Mouse (Mus musculus) embryonic facial prominence, embryonic 14.5 days (tissue): ENCODE measurements around the gene E030018B13Rik. TPM values are rescaled to one million over a fixed set of nuclear protein-coding genes. Genes with fewer than 3 reads are reported as not detected.

ENCODE experiments used
- ATAC-seq: fragments of 200-750 bp; cut with Nextera tagmentation; 2 replicates; pipeline ENCODE4 v1.8.0; 2017; ENCODE audit warnings: low read depth, moderate number of reproducible peaks, moderate TSS enrichment
- DNase-seq: peaks from one replicate; pipeline ENCODE4 v3.0.0-alpha.2; 2015; ENCODE audit warnings: low spot score
- H3K27ac ChIP-seq: fragments of 300-500 bp; sonication (generic); replicated peaks from 2 replicates; pipeline ENCODE4 v1.5.1; 2014; ENCODE audit warnings: low read depth, mild to moderate bottlenecking, low read length, moderate library complexity
- H3K27me3 ChIP-seq: fragments of 300-500 bp; sonication (generic); replicated peaks from 2 replicates; pipeline ENCODE4 v1.6.1; 2014; ENCODE audit warnings: low read length; ENCODE audit not compliant: control insufficient read depth, insufficient read depth
- H3K36me3 ChIP-seq: fragments of 300-500 bp; sonication (generic); 2 replicates; pipeline ENCODE4 v1.6.1; 2014; ENCODE audit warnings: low read length, mixed read lengths; ENCODE audit not compliant: control insufficient read depth, insufficient read depth
- H3K4me1 ChIP-seq: fragments of 300-500 bp; sonication (generic); 2 replicates; pipeline ENCODE4 v1.6.1; 2014; ENCODE audit warnings: antibody characterized with exemption, low read length; ENCODE audit not compliant: control insufficient read depth, insufficient read depth
- H3K4me2 ChIP-seq: fragments of 300-500 bp; sonication (generic); 2 replicates; pipeline ENCODE4 v1.6.1; 2014; ENCODE audit warnings: low read depth, mild to moderate bottlenecking, low read length, moderate library complexity, mixed read lengths
- H3K4me3 ChIP-seq: fragments of 300-500 bp; sonication (generic); 2 replicates; pipeline ENCODE4 v1.5.1; 2014; ENCODE audit warnings: low read depth, mild to moderate bottlenecking, low read length
- H3K9ac ChIP-seq: fragments of 300-500 bp; sonication (generic); 2 replicates; pipeline ENCODE4 v1.6.1; 2014; ENCODE audit warnings: low read depth, mild to moderate bottlenecking, low read length, moderate library complexity, mixed read lengths
- H3K9me3 ChIP-seq: fragments of 300-500 bp; sonication (generic); 2 replicates; pipeline ENCODE4 v1.6.1; 2016; ENCODE audit warnings: low read length; ENCODE audit not compliant: control insufficient read depth
- WGBS: fragments of 180-500 bp; shearing (Covaris S2); extraction: QIAGEN DNeasy Blood & Tissue Kit; methylation state at CpG from one replicate; pipeline ENCODE4 v1.1.7; 2014; 5-methylcytosine and 5-hydroxymethylcytosine counted together
- polyA plus RNA-seq: library from polyadenylated mRNA; unstranded; fragments of >200 nt; fragmentation: Nextera tagmentation; extraction: Ambion mirVana; gene quantifications from 2 replicates; pipeline ENCODE4 v1.2.1, GENCODE M21; 2014

Gene E030018B13Rik
- polyA plus RNA-seq, 1 experiment from 2014 or later = not detected

- H3K4me2 ChIP-seq = no peak overlapping the region
- no peak for DNase-seq
- no peaks in the 10 kb centered on the region for H3K27me3 ChIP-seq
- 79% methylated on average over 4 of the region's 4 CpGs for WGBS
- H3K36me3 ChIP-seq = peaks cover 11% of the 10 kb centered on the region
- H3K9me3 ChIP-seq = no peaks in the 10 kb centered on the region
- no peak for ATAC-seq
- H3K27ac ChIP-seq = no peak overlapping the region
- H3K9ac ChIP-seq = no peak overlapping the region
- no peak overlapping the region for H3K4me3 ChIP-seq
- peaks cover 16% of the 10 kb centered on the region for H3K4me1 ChIP-seq
Measured at GRCm38 (mm10) chr7:63894662-63895061, 22.0 kb upstream of the E030018B13Rik start.

GRCm38 (mm10) chr7:63895223-63895622 is 21.4 kb upstream of the E030018B13Rik start:
- 96% methylated on average over 3 of the region's 3 CpGs for WGBS
- Histone ChIP-seq H3K9me3 (no peaks in the 10 kb centered on the region), H3K27me3 (no peaks in the 10 kb centered on the region), H3K27ac (no peak overlapping the region), H3K4me2 (no peak overlapping the region), H3K4me1 (peaks cover 15% of the 10 kb centered on the region), H3K36me3 (peaks cover 6% of the 10 kb centered on the region; the same call in 1 of the 2 replicates), H3K4me3 (no peak overlapping the region), H3K9ac (no peak overlapping the region)
- DNase-seq (no peak), ATAC-seq (no peak)

- Histone ChIP-seq H3K4me3 (peak overlapping the region; percentile 28), H3K9ac (peak overlapping the region; percentile 50), H3K36me3 (no peaks in the 10 kb centered on the region), H3K27me3 (no peaks in the 10 kb centered on the region), H3K9me3 (no peaks in the 10 kb centered on the region), H3K4me1 (peaks cover 15% of the 10 kb centered on the region), H3K27ac (no peak overlapping the region), H3K4me2 (peak overlapping the region; percentile 70)
- 18% methylated on average over 16 of the region's 17 CpGs for WGBS
- no peak for DNase-seq
- ATAC-seq = no peak
Measured at GRCm38 (mm10) chr7:63896276-63896967, 20.2 kb upstream of the E030018B13Rik start.

- H3K27me3 ChIP-seq = no peaks in the 10 kb centered on the region
- H3K4me1 ChIP-seq = peaks cover 15% of the 10 kb centered on the region
- H3K27ac ChIP-seq = no peak overlapping the region; the same call in 1 of the 2 replicates
- H3K4me2 ChIP-seq = peak overlapping the region; percentile 70
- WGBS = under 1% methylated on average over 18 of the region's 22 CpGs
- H3K9ac ChIP-seq = peak overlapping the region; percentile 50
- H3K4me3 ChIP-seq = peak overlapping the region; percentile 28
- H3K9me3 ChIP-seq = no peaks in the 10 kb centered on the region
- ATAC-seq = peak; percentile 92
- DNase-seq = peak; percentile 92
- H3K36me3 ChIP-seq = no peaks in the 10 kb centered on the region
Measured at GRCm38 (mm10) chr7:63896968-63897468, 19.6 kb upstream of the E030018B13Rik start.

GRCm38 (mm10) chr7:63897655-63898054 is 19.0 kb upstream of the E030018B13Rik start:
- 36% methylated on average over 3 of the region's 3 CpGs for WGBS
- Histone ChIP-seq H3K36me3 (no peaks in the 10 kb centered on the region), H3K4me2 (peak overlapping the region; percentile 70), H3K9ac (0 out of 2 replicates have a peak overlapping the region, but pooled peaks have one; percentile 50), H3K4me1 (peaks cover 15% of the 10 kb centered on the region), H3K4me3 (no peak overlapping the region), H3K27ac (no peak overlapping the region), H3K9me3 (no peaks in the 10 kb centered on the region), H3K27me3 (no peaks in the 10 kb centered on the region)
- DNase-seq = no peak
- no peak for ATAC-seq

GRCm38 (mm10) chr7:63898201-63898600 is 18.5 kb upstream of the E030018B13Rik start:
- 89% methylated on average over 6 of the region's 6 CpGs for WGBS
- H3K4me3 ChIP-seq = no peak overlapping the region
- H3K27ac ChIP-seq = no peak overlapping the region
- H3K9me3 ChIP-seq = no peaks in the 10 kb centered on the region
- H3K27me3 ChIP-seq = no peaks in the 10 kb centered on the region
- no peak overlapping the region for H3K4me2 ChIP-seq
- peaks cover 19% of the 10 kb centered on the region for H3K4me1 ChIP-seq
- H3K36me3 ChIP-seq = no peaks in the 10 kb centered on the region
- no peak for DNase-seq
- H3K9ac ChIP-seq = no peak overlapping the region
- no peak for ATAC-seq

GRCm38 (mm10) chr7:63899925-63900324 is 16.7 kb upstream of the E030018B13Rik start:
- H3K4me3 ChIP-seq = no peak overlapping the region
- WGBS = 89% methylated on average over 8 of the region's 8 CpGs
- peaks cover 25% of the 10 kb centered on the region for H3K4me1 ChIP-seq
- no peaks in the 10 kb centered on the region for H3K36me3 ChIP-seq
- DNase-seq (no peak), ATAC-seq (no peak)
- no peaks in the 10 kb centered on the region for H3K9me3 ChIP-seq
- no peak overlapping the region for H3K4me2 ChIP-seq
- H3K27me3 ChIP-seq = no peaks in the 10 kb centered on the region
- H3K27ac ChIP-seq = no peak overlapping the region
- H3K9ac ChIP-seq = no peak overlapping the region

GRCm38 (mm10) chr7:63900411-63900810 is 16.2 kb upstream of the E030018B13Rik start:
- no peaks in the 10 kb centered on the region for H3K36me3 ChIP-seq
- no peaks in the 10 kb centered on the region for H3K9me3 ChIP-seq
- no peak overlapping the region for H3K4me3 ChIP-seq
- H3K27ac ChIP-seq = no peak overlapping the region
- H3K4me2 ChIP-seq = no peak overlapping the region
- no peak overlapping the region for H3K9ac ChIP-seq
- 88% methylated on average over 2 of the region's 2 CpGs for WGBS
- H3K4me1 ChIP-seq = peaks cover 25% of the 10 kb centered on the region
- DNase-seq (no peak), ATAC-seq (no peak)
- H3K27me3 ChIP-seq = no peaks in the 10 kb centered on the region

- no peak for DNase-seq
- Histone ChIP-seq H3K4me1 (peaks cover 23% of the 10 kb centered on the region), H3K27me3 (no peaks in the 10 kb centered on the region), H3K4me3 (no peak overlapping the region), H3K27ac (no peak overlapping the region), H3K9me3 (no peaks in the 10 kb centered on the region), H3K4me2 (no peak overlapping the region), H3K9ac (no peak overlapping the region), H3K36me3 (no peaks in the 10 kb centered on the region)
- ATAC-seq = no peak
- WGBS = 63% methylated on average over 7 of the region's 11 CpGs
Measured at GRCm38 (mm10) chr7:63901346-63901745, 15.3 kb upstream of the E030018B13Rik start.
